Mouse (Mus musculus): Measurements from ENCODE around the gene Ptpn11. TPM values are rescaled to one million over a fixed set of nuclear protein-coding genes. Genes with fewer than 3 reads are reported as not detected.
"Not testable (repeated sequence)": the region's sequence is repeated elsewhere in the genome, so short reads cannot be mapped to it uniquely, and the experiment has no call there.

The Ptpn11 gene
- polyA plus RNA-seq, 1 experiment from 2014 or later = 14.4 TPM

DNA sequence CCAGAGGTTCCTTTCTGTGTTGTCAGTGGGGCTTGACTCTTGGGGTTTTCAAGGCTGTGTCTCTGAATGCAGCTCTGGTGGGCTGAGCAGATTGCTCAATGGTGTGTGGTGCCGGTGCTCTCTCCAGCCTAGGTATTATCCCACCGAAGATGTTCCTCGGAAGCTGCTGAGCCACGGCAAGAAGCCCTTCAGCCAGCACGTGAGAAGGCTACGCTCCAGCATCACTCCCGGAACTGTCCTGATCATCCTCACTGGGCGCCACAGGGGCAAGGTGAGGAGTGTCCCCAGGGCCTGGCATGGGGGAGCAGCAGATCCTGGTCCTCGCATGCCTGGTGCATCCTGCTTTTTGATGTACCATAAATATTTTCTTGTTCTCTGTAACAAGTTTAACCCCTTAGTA is 15.3 kb upstream of the Ptpn11 start:
- 79% methylated on average over 9 of the region's 9 CpGs for WGBS
- Histone ChIP-seq H3K27ac (ENCODE audit: low read length) (no peak overlapping the region), H3K27me3 (ENCODE audit: control insufficient read depth, insufficient read depth, low read length) (no peaks in the 10 kb centered on the region), H3K36me3 (ENCODE audit: control insufficient read depth, insufficient read depth, low read length) (peaks cover 39% of the 10 kb centered on the region), H3K4me2 (ENCODE audit: low read depth, low read length) (peak overlapping the region; percentile 74), H3K4me3 (replicated peaks; ENCODE audit: low read length) (peak overlapping the region; percentile 95; the same call in 1 of the 2 replicates), H3K9ac (ENCODE audit: low read length) (peak overlapping the region; percentile 98; the same call in 1 of the 2 replicates), H3K9me3 (replicated peaks; ENCODE audit: control insufficient read depth, low read length) (no peaks in the 10 kb centered on the region), H3K4me1 (ENCODE audit: control insufficient read depth, insufficient read depth, low read length) (peaks cover 19% of the 10 kb centered on the region)
- ATAC-seq (ENCODE audit: insufficient read depth, low FRiP score) = no peak

DNA sequence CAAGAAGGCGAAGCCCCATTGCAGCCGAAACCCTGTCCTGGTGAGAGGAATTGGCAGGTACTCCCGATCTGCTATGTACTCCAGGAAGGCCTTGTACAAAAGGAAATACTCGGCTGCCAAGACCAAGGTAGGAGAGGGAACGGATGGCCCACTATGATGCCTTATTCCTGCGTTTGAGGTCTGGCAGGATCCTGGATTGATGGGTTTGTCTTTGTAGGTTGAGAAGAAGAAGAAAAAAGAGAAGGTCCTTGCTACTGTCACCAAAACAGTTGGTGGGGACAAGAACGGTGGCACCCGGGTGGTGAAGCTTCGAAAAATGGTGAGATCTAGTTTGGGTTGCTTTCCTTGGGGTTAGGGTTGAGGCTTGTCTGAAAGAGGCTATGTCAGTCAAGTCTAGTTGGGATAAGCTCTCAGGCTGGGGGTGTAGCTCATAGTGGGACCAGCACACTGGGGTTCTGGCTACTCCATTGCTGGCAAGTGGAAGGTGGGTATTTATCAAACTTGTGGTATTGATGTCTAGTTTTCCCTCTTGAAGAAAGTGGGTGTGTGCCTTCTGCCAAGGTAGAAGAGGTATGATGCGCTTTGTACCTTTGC is 14.4 kb upstream of the Ptpn11 start:
- H3K9ac ChIP-seq (ENCODE audit: low read length) = peak overlapping the region; percentile 98
- not testable (repeated sequence) for H3K27me3 ChIP-seq (ENCODE audit: control insufficient read depth, insufficient read depth, low read length); H3K9me3 ChIP-seq (replicated peaks; ENCODE audit: control insufficient read depth, low read length); ATAC-seq (ENCODE audit: insufficient read depth, low FRiP score); H3K27ac ChIP-seq (ENCODE audit: low read length)
- peaks cover 19% of the 10 kb centered on the region for H3K4me1 ChIP-seq (ENCODE audit: control insufficient read depth, insufficient read depth, low read length)
- peaks cover 34% of the 10 kb centered on the region for H3K36me3 ChIP-seq (ENCODE audit: control insufficient read depth, insufficient read depth, low read length)
- H3K4me3 ChIP-seq (replicated peaks; ENCODE audit: low read length) = peak overlapping the region; percentile 95
- WGBS = 60% methylated on average over 8 of the region's 10 CpGs
- peak overlapping the region; percentile 74 for H3K4me2 ChIP-seq (ENCODE audit: low read depth, low read length)

- WGBS = 1% methylated on average over 52 of the region's 52 CpGs
- peak within 1 kb of the TSS; percentile 95 for H3K4me3 ChIP-seq (replicated peaks; ENCODE audit: low read length)
- peaks cover 29% of the 10 kb centered on the region for H3K36me3 ChIP-seq (ENCODE audit: control insufficient read depth, insufficient read depth, low read length)
- peak within 1 kb of the TSS; percentile 98 for H3K9ac ChIP-seq (ENCODE audit: low read length)
- peak within 1 kb of the TSS; percentile 74 for H3K4me2 ChIP-seq (ENCODE audit: low read depth, low read length)
- no peaks in the 10 kb centered on the region for H3K27me3 ChIP-seq (ENCODE audit: control insufficient read depth, insufficient read depth, low read length)
- H3K27ac ChIP-seq (ENCODE audit: low read length) = peak within 1 kb of the TSS; percentile 69
- peak; percentile 92 for ATAC-seq (ENCODE audit: insufficient read depth, low FRiP score)
- H3K9me3 ChIP-seq (replicated peaks; ENCODE audit: control insufficient read depth, low read length) = no peaks in the 10 kb centered on the region
- H3K4me1 ChIP-seq (ENCODE audit: control insufficient read depth, insufficient read depth, low read length) = peaks cover 19% of the 10 kb centered on the region
Measured at GRCm38 (mm10) chr5:121204132-121205089, 13.2 kb upstream of the Ptpn11 start, which contains the start of gene Rpl6. TSS of gene Rpl6 (plus strand) at chr5:121204481.

DNA sequence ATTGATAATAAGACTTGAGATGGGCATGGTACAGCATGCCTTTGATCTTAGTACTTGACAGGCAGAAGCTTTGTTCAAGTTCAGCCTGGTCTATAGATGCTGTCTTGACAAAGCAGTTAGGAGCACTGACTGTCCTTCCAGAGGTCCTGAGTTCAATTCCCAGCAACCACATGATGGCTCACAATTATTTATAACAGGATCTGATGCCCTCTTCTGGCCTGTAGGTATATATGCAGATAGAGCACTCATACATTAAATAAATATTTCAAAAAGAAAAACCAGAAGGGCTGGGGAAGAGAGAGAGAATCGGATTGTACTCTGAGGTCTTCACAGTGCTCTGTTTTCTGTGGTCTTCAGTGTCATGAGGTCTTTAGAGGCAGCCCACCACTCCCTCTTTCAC is 11.3 kb upstream of the Ptpn11 start:
- no peak overlapping the region for H3K27ac ChIP-seq (ENCODE audit: low read length)
- no peak for ATAC-seq (ENCODE audit: insufficient read depth, low FRiP score)
- H3K36me3 ChIP-seq (ENCODE audit: control insufficient read depth, insufficient read depth, low read length) = peaks cover 16% of the 10 kb centered on the region; the same call in 1 of the 2 replicates
- no peak overlapping the region for H3K4me3 ChIP-seq (replicated peaks; ENCODE audit: low read length)
- no peaks in the 10 kb centered on the region for H3K27me3 ChIP-seq (ENCODE audit: control insufficient read depth, insufficient read depth, low read length)
- no peaks in the 10 kb centered on the region for H3K9me3 ChIP-seq (replicated peaks; ENCODE audit: control insufficient read depth, low read length)
- peaks cover 14% of the 10 kb centered on the region for H3K4me1 ChIP-seq (ENCODE audit: control insufficient read depth, insufficient read depth, low read length)
- no peak overlapping the region for H3K9ac ChIP-seq (ENCODE audit: low read length)
- no peak overlapping the region for H3K4me2 ChIP-seq (ENCODE audit: low read depth, low read length)
- WGBS = 80% methylated on average over 1 of the region's 1 CpGs

DNA sequence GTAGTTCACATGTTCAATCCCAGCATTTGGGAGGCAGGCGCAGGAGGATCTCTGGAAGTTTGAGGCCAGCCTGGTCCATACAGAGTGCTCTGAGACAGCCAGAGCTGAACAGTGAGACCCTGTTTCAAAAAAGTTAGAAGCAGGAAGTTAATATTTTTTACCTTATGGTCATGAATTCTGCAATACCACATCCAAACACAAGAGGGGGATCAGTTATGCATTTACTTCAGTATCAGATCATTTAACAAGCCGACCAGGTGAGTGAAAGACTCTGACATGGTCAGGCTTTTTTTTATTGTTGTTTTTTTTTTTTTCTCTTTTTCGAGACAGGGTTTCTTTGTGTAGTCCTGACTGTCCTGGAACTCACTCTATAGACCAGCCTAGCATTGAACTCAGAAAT is 10.5 kb upstream of the Ptpn11 start:
- H3K4me2 ChIP-seq (ENCODE audit: low read depth, low read length) = no peak overlapping the region
- peaks cover 12% of the 10 kb centered on the region; the same call in 1 of the 2 replicates for H3K36me3 ChIP-seq (ENCODE audit: control insufficient read depth, insufficient read depth, low read length)
- no peaks in the 10 kb centered on the region for H3K27me3 ChIP-seq (ENCODE audit: control insufficient read depth, insufficient read depth, low read length)
- H3K9me3 ChIP-seq (replicated peaks; ENCODE audit: control insufficient read depth, low read length) = no peaks in the 10 kb centered on the region
- 43% methylated on average over 3 of the region's 3 CpGs for WGBS
- ATAC-seq (ENCODE audit: insufficient read depth, low FRiP score) = no peak
- H3K27ac ChIP-seq (ENCODE audit: low read length) = no peak overlapping the region
- no peak overlapping the region for H3K4me3 ChIP-seq (replicated peaks; ENCODE audit: low read length)
- no peak overlapping the region for H3K9ac ChIP-seq (ENCODE audit: low read length)
- peaks cover 14% of the 10 kb centered on the region for H3K4me1 ChIP-seq (ENCODE audit: control insufficient read depth, insufficient read depth, low read length)

DNA sequence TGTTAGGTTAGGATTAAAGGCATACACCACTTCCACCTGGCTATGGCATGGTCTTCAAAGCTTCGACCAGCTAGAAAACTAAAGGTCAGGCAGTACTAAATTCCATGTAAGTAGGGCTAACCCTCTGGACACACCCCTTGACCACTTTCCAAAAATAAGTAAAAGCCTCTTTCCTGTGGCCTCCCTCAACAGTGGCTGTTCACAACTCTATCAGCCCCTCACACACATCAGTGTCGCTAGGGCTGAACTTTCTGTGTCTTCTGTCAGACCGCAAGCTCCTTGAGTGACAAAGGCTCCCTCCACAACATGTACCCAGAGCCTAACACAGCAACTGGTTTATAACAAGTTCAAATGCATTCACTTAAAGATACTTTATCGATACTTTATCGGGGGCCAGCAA is 7.2 kb upstream of the Ptpn11 start:
- Histone ChIP-seq H3K36me3 (ENCODE audit: control insufficient read depth, insufficient read depth, low read length) (no peaks in the 10 kb centered on the region), H3K4me1 (ENCODE audit: control insufficient read depth, insufficient read depth, low read length) (no peaks in the 10 kb centered on the region), H3K4me2 (ENCODE audit: low read depth, low read length) (no peak overlapping the region), H3K27me3 (ENCODE audit: control insufficient read depth, insufficient read depth, low read length) (no peaks in the 10 kb centered on the region), H3K9me3 (replicated peaks; ENCODE audit: control insufficient read depth, low read length) (no peaks in the 10 kb centered on the region), H3K27ac (ENCODE audit: low read length) (no peak overlapping the region), H3K9ac (ENCODE audit: low read length) (no peak overlapping the region), H3K4me3 (replicated peaks; ENCODE audit: low read length) (no peak overlapping the region)
- ATAC-seq (ENCODE audit: insufficient read depth, low FRiP score) = no peak
- WGBS = 82% methylated on average over 5 of the region's 5 CpGs

GRCm38 (mm10) chr5:121197337-121197736 is 6.1 kb upstream of the Ptpn11 start:
- 83% methylated on average over 2 of the region's 2 CpGs for WGBS

GRCm38 (mm10) chr5:121196764-121197163 is 5.6 kb upstream of the Ptpn11 start:
- H3K4me1 ChIP-seq (ENCODE audit: control insufficient read depth, insufficient read depth, low read length) = 0 out of 2 replicates have a peak, but pooled peaks cover 2% of the 10 kb centered on the region
- no peak overlapping the region for H3K9ac ChIP-seq (ENCODE audit: low read length)
- H3K9me3 ChIP-seq (replicated peaks; ENCODE audit: control insufficient read depth, low read length) = no peaks in the 10 kb centered on the region
- no peak overlapping the region for H3K27ac ChIP-seq (ENCODE audit: low read length)
- 41% methylated on average over 5 of the region's 5 CpGs for WGBS
- no peak overlapping the region for H3K4me3 ChIP-seq (replicated peaks; ENCODE audit: low read length)
- H3K4me2 ChIP-seq (ENCODE audit: low read depth, low read length) = no peak overlapping the region
- no peak for ATAC-seq (ENCODE audit: insufficient read depth, low FRiP score)
- no peaks in the 10 kb centered on the region for H3K27me3 ChIP-seq (ENCODE audit: control insufficient read depth, insufficient read depth, low read length)
- H3K36me3 ChIP-seq (ENCODE audit: control insufficient read depth, insufficient read depth, low read length) = no peaks in the 10 kb centered on the region

More at GRCm38 (mm10) chr5:121197337-121197736, 6.1 kb upstream of the Ptpn11 start:
- Histone ChIP-seq H3K4me3 (replicated peaks; ENCODE audit: low read length) (no peak overlapping the region), H3K9me3 (replicated peaks; ENCODE audit: control insufficient read depth, low read length) (no peaks in the 10 kb centered on the region), H3K27ac (ENCODE audit: low read length) (no peak overlapping the region), H3K4me2 (ENCODE audit: low read depth, low read length) (no peak overlapping the region), H3K36me3 (ENCODE audit: control insufficient read depth, insufficient read depth, low read length) (no peaks in the 10 kb centered on the region), H3K4me1 (ENCODE audit: control insufficient read depth, insufficient read depth, low read length) (no peaks in the 10 kb centered on the region), H3K27me3 (ENCODE audit: control insufficient read depth, insufficient read depth, low read length) (no peaks in the 10 kb centered on the region), H3K9ac (ENCODE audit: low read length) (no peak overlapping the region)
- ATAC-seq (ENCODE audit: insufficient read depth, low FRiP score) = no peak

DNA sequence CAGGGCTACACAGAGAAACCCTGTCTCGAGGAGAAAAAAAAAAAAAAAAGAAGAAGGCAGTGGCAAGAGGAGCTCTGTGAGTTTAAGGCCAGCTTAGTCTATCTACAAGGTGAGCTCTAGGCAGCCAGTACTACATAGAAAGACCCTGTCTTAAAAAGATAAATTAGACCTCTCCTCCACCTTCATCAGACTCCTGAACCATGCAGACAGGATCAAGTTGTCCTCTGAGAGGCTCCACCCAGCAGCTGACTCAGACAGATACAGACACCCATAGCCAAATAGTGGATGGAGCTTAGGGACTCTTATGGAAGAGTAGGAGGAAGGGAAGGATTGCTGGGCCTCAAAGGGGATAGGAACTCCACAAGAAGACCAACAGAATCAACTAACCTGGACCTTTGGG is 3.0 kb upstream of the Ptpn11 start:
- no peak for ATAC-seq (ENCODE audit: insufficient read depth, low FRiP score)
- no peak overlapping the region for H3K9ac ChIP-seq (ENCODE audit: low read length)
- H3K4me1 ChIP-seq (ENCODE audit: control insufficient read depth, insufficient read depth, low read length) = peaks cover 12% of the 10 kb centered on the region
- H3K27me3 ChIP-seq (ENCODE audit: control insufficient read depth, insufficient read depth, low read length) = no peaks in the 10 kb centered on the region
- no peak overlapping the region for H3K27ac ChIP-seq (ENCODE audit: low read length)
- H3K9me3 ChIP-seq (replicated peaks; ENCODE audit: control insufficient read depth, low read length) = no peaks in the 10 kb centered on the region
- whole genome bisulfite sequencing = 11% methylated on average over 1 of the region's 1 CpGs
- H3K4me3 ChIP-seq (replicated peaks; ENCODE audit: low read length) = no peak overlapping the region
- no peaks in the 10 kb centered on the region for H3K36me3 ChIP-seq (ENCODE audit: control insufficient read depth, insufficient read depth, low read length)
- H3K4me2 ChIP-seq (ENCODE audit: low read depth, low read length) = no peak overlapping the region

All from stomach, embryonic 16.5 days (tissue).